In the genomic region with DNA sequence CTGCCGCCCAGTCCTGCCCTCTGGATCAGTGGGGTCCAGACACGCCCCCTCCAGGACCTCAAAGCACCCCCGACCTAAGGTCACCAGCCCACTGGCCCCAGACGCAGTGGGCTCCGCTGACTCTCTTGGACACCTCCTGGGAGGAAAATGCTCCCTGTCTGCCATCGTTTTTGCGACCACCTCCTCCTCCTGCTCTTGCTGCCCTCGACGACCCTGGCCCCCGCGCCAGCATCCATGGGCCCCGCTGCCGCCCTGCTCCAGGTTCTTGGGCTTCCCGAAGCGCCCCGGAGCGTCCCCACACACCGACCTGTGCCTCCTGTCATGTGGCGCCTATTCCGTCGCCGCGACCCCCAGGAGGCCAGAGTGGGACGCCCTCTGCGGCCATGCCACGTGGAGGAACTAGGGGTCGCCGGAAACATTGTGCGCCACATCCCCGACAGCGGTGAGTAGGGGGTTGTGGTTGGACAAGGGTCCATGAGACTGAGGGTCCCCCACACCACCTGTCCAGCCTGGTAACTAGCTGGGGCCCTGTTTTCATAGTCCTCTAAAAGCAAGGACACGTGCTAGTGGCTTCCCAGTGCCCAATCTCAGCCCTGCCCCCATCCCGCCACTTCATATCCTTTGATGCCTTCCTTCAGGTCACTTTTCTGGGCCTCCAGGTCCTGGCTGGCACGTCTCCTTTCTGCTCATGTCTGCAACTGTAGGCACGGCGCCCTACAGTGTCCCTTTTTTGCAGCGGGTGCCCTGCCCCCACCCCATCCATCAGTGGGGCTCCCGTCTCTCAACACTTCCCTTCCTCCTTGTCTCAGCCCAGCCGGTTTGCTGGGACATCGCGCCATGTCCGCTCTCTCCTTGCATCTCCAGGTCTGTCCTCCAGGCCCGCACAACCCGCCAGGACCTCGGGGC, we compare ENCODE assay signal across 8 mouse cellular contexts. TPM values are rescaled to one million over a fixed set of nuclear protein-coding genes. Genes with fewer than 3 reads are reported as not detected.
DNase-seq lines count a peak whose midpoint lies in the region; ATAC-seq and TF ChIP-seq lines count a peak whose summit lies in the region.

No protein-coding gene starts in this region.

- peak; percentile 6 for ATAC-seq in embryonic facial prominence, embryonic 14.5 days (ENCODE audit: low read depth)
- peak; percentile 16 for ATAC-seq in intestine, embryonic 16.5 days
- 0 out of 2 replicates have a peak, but pooled peaks have one; percentile 13 for ATAC-seq in neutrophil, adult 5-6 weeks (ENCODE audit: extremely low read depth, insufficient number of reproducible peaks, low FRiP score, poor library complexity, severe bottlenecking)
- no peak for ATAC-seq in erythroid progenitor cell, adult 5-6 weeks (replicated peaks; ENCODE audit: low FRiP score, poor library complexity, severe bottlenecking)

- H3K27me3 ChIP-seq in embryonic facial prominence, embryonic 14.5 days (replicated peaks; ENCODE audit: control insufficient read depth, insufficient read depth, low read length) = no peaks in the 10 kb centered on the region; the same call in 1 of the 2 replicates
- H3K27me3 ChIP-seq in intestine, embryonic 16.5 days (replicated peaks; ENCODE audit: control insufficient read depth, insufficient read depth, low read length) = no peaks in the 10 kb centered on the region

- WGBS in embryonic facial prominence, embryonic 14.5 days = 12% methylated on average over 42 of the region's 45 CpGs
- 21% methylated on average over 45 of the region's 45 CpGs for WGBS in intestine, embryonic 16.5 days

- TF ChIP-seq CTCF in left cerebral cortex, adult 2 months (IDR thresholded peaks at IDR 0.05) = no peak

- H3K36me3 ChIP-seq in embryonic facial prominence, embryonic 14.5 days (ENCODE audit: control insufficient read depth, insufficient read depth, low read length) = peaks cover 62% of the 10 kb centered on the region
- H3K36me3 ChIP-seq in intestine, embryonic 16.5 days (ENCODE audit: control insufficient read depth, insufficient read depth, low read length) = peaks cover 34% of the 10 kb centered on the region

- peak overlapping the region; percentile 17; the same call in 1 of the 2 replicates for H3K9ac ChIP-seq in embryonic facial prominence, embryonic 14.5 days (ENCODE audit: low read depth, low read length)
- H3K9ac ChIP-seq in intestine, embryonic 16.5 days (ENCODE audit: low read depth, low read length) = peak overlapping the region; percentile 12; the same call in 1 of the 2 replicates

- H3K9me3 ChIP-seq in embryonic facial prominence, embryonic 14.5 days (ENCODE audit: control insufficient read depth, low read length) = no peaks in the 10 kb centered on the region
- H3K9me3 ChIP-seq in intestine, embryonic 16.5 days (ENCODE audit: control insufficient read depth, low read length) = no peaks in the 10 kb centered on the region

- H3K4me3 ChIP-seq in left cerebral cortex, adult 2 months = no peak overlapping the region
- H3K4me3 ChIP-seq in embryonic facial prominence, embryonic 14.5 days (ENCODE audit: low read depth, low read length) = peak overlapping the region; percentile 13; the same call in 1 of the 2 replicates
- no peak overlapping the region; the same call in none of the 2 replicates for H3K4me3 ChIP-seq in intestine, embryonic 16.5 days (ENCODE audit: low read length)

- peak overlapping the region; percentile 43 for H3K4me2 ChIP-seq in embryonic facial prominence, embryonic 14.5 days (ENCODE audit: low read depth, low read length)
- 0 out of 2 replicates have a peak overlapping the region, but pooled peaks have one; percentile 33 for H3K4me2 ChIP-seq in intestine, embryonic 16.5 days (ENCODE audit: low read depth, low read length)

- intact Hi-C loops in left cerebral cortex, adult 2 months (cut with DNase I) = no loop called here
- intact Hi-C loops in left cerebral cortex, postnatal 4 days (cut with DNase I) = loop anchor here (5.0 kb wide), 1 partner anchor 172 kb away; no protein-coding TSS in a partner anchor

- peaks cover 7% of the 10 kb centered on the region for H3K4me1 ChIP-seq in embryonic facial prominence, embryonic 14.5 days (ENCODE audit: control insufficient read depth, insufficient read depth, low read length)
- H3K4me1 ChIP-seq in intestine, embryonic 16.5 days (ENCODE audit: control insufficient read depth, insufficient read depth, low read length) = peaks cover 10% of the 10 kb centered on the region; the same call in 1 of the 2 replicates

- DNase-seq in left cerebral cortex, adult 2 months (ENCODE audit: extremely low spot score in 1 of 2, low spot score in 2 of 2) = peak in 1 of 2 experiments; percentile 37
- no peak for DNase-seq in left cerebral cortex, postnatal 4 days
- DNase-seq in embryonic facial prominence, embryonic 14.5 days (ENCODE audit: low spot score) = no peak
- DNase-seq in spleen, postnatal 4 days (ENCODE audit: low spot score in 2 of 2) = no peak
- no peak for DNase-seq in layer of hippocampus, adult 9-11 months

- peak overlapping the region; percentile 63 for H3K27ac ChIP-seq in left cerebral cortex, adult 2 months
- no peak overlapping the region for H3K27ac ChIP-seq in embryonic facial prominence, embryonic 14.5 days (replicated peaks; ENCODE audit: low read depth, low read length)
- no peak overlapping the region for H3K27ac ChIP-seq in intestine, embryonic 16.5 days (ENCODE audit: low read length)

RNA-seq across cellular contexts. Expression of gene Gdf1, which starts 0.5 kb away (rescaled TPM):
- 10 to 100 TPM in 1 of 2 experiments, 1 to 10 TPM in 1; 8.2 to 17.1 TPM for total RNA-seq in left cerebral cortex, adult 2 months (2021)
- total RNA-seq in left cerebral cortex, postnatal 4 days (2021) = 1 to 10 TPM; 6.8 to 7.9 TPM
- 1.7 TPM in 1 of 2 replicates, not detected in the other for polyA plus RNA-seq in embryonic facial prominence, embryonic 14.5 days (2014; fragmentation: Nextera tagmentation; extraction: Ambion mirVana)
- 0.53 and 0.78 TPM in 2 replicates for polyA plus RNA-seq in intestine, embryonic 16.5 days (2015; fragmentation: Nextera tagmentation; extraction: Ambion mirVana)
- not detected in 2 replicates for total RNA-seq in neutrophil, adult 5-6 weeks (2017)
- not detected in 2 replicates for total RNA-seq in erythroid progenitor cell, adult 5-6 weeks (2015; ENCODE audit: low replicate concordance)
- not detected in 2 replicates for total RNA-seq in erythroid progenitor cell, adult 5-6 weeks (2017; ENCODE audit: low replicate concordance)

RNA-seq across cellular contexts. Expression of gene Cers1, which starts 14.5 kb away (rescaled TPM):
- total RNA-seq in left cerebral cortex, adult 2 months (2021) = 100 to 1,000 TPM in 1 of 2 experiments, 10 to 100 TPM in 1; 94.8 to 104 TPM
- 10 to 100 TPM; 61.6 to 67.6 TPM for total RNA-seq in left cerebral cortex, postnatal 4 days (2021)
- 10.0 and 10.7 TPM in 2 replicates for polyA plus RNA-seq in embryonic facial prominence, embryonic 14.5 days (2014; fragmentation: Nextera tagmentation; extraction: Ambion mirVana)
- 2.1 and 3.2 TPM in 2 replicates for polyA plus RNA-seq in intestine, embryonic 16.5 days (2015; fragmentation: Nextera tagmentation; extraction: Ambion mirVana)
- not detected in 2 replicates for total RNA-seq in neutrophil, adult 5-6 weeks (2017)
- not detected in 2 replicates for total RNA-seq in erythroid progenitor cell, adult 5-6 weeks (2015; ENCODE audit: low replicate concordance)
- not detected in 2 replicates for total RNA-seq in erythroid progenitor cell, adult 5-6 weeks (2017; ENCODE audit: low replicate concordance)

RNA-seq across cellular contexts. Expression of gene Upf1, which starts 23.0 kb away (rescaled TPM):
- 10 to 100 TPM; 66.0 to 70.0 TPM for total RNA-seq in left cerebral cortex, adult 2 months (2021)
- 10 to 100 TPM; 54.9 to 55.3 TPM for total RNA-seq in left cerebral cortex, postnatal 4 days (2021)
- polyA plus RNA-seq in embryonic facial prominence, embryonic 14.5 days (2014; fragmentation: Nextera tagmentation; extraction: Ambion mirVana) = 18.9 and 19.1 TPM in 2 replicates
- 6.8 and 7.4 TPM in 2 replicates for polyA plus RNA-seq in intestine, embryonic 16.5 days (2015; fragmentation: Nextera tagmentation; extraction: Ambion mirVana)
- total RNA-seq in neutrophil, adult 5-6 weeks (2017) = 34.0 and 36.8 TPM in 2 replicates
- total RNA-seq in erythroid progenitor cell, adult 5-6 weeks (2015; ENCODE audit: low replicate concordance) = 18.4 and 20.2 TPM in 2 replicates
- 32.5 and 43.9 TPM in 2 replicates for total RNA-seq in erythroid progenitor cell, adult 5-6 weeks (2017; ENCODE audit: low replicate concordance)

RNA-seq across cellular contexts. Expression of gene Cope, which starts 27.8 kb away (rescaled TPM):
- total RNA-seq in left cerebral cortex, adult 2 months (2021) = 100 to 1,000 TPM; 137 to 145 TPM
- total RNA-seq in left cerebral cortex, postnatal 4 days (2021) = 100 to 1,000 TPM; 110 to 113 TPM
- 314 and 345 TPM in 2 replicates for polyA plus RNA-seq in embryonic facial prominence, embryonic 14.5 days (2014; fragmentation: Nextera tagmentation; extraction: Ambion mirVana)
- polyA plus RNA-seq in intestine, embryonic 16.5 days (2015; fragmentation: Nextera tagmentation; extraction: Ambion mirVana) = 432 and 443 TPM in 2 replicates
- total RNA-seq in neutrophil, adult 5-6 weeks (2017) = 67.8 and 67.9 TPM in 2 replicates
- total RNA-seq in erythroid progenitor cell, adult 5-6 weeks (2015; ENCODE audit: low replicate concordance) = 78.6 and 122 TPM in 2 replicates
- total RNA-seq in erythroid progenitor cell, adult 5-6 weeks (2017; ENCODE audit: low replicate concordance) = 16.7 and 51.7 TPM in 2 replicates

RNA-seq across cellular contexts. Expression of gene Ddx49, which starts 27.8 kb away (rescaled TPM):
- total RNA-seq in left cerebral cortex, adult 2 months (2021) = 10 to 100 TPM; 43.9 to 47.5 TPM
- 10 to 100 TPM; 65.7 to 69.9 TPM for total RNA-seq in left cerebral cortex, postnatal 4 days (2021)
- polyA plus RNA-seq in embryonic facial prominence, embryonic 14.5 days (2014; fragmentation: Nextera tagmentation; extraction: Ambion mirVana) = 47.4 and 49.2 TPM in 2 replicates
- 44.2 and 48.4 TPM in 2 replicates for polyA plus RNA-seq in intestine, embryonic 16.5 days (2015; fragmentation: Nextera tagmentation; extraction: Ambion mirVana)
- total RNA-seq in neutrophil, adult 5-6 weeks (2017) = 50.1 and 57.6 TPM in 2 replicates
- total RNA-seq in erythroid progenitor cell, adult 5-6 weeks (2015; ENCODE audit: low replicate concordance) = 2.5 and 9.2 TPM in 2 replicates
- 12.5 and 30.4 TPM in 2 replicates for total RNA-seq in erythroid progenitor cell, adult 5-6 weeks (2017; ENCODE audit: low replicate concordance)

Comparison
In these comparisons a context has a peak if more than half of its experiments do, and no peak if none do; other contexts are left out.
1. RNA of gene Cers1, which starts 14.5 kb away (total RNA-seq): 94.8 to 104 TPM in left cerebral cortex, adult 2 months and 61.6 to 67.6 TPM in left cerebral cortex, postnatal 4 days; not detected in neutrophil, adult 5-6 weeks and not detected in erythroid progenitor cell, adult 5-6 weeks; every median in the first group is over 10 times any median in the second.